Mouse (Mus musculus): ENCODE data around the gene Zbtb20. TPM values are rescaled to one million over a fixed set of nuclear protein-coding genes. Genes with fewer than 3 reads are reported as not detected.

The Zbtb20 gene
- polyA plus RNA-seq, 1 experiment from 2014 or later: 22.8 TPM

DNA sequence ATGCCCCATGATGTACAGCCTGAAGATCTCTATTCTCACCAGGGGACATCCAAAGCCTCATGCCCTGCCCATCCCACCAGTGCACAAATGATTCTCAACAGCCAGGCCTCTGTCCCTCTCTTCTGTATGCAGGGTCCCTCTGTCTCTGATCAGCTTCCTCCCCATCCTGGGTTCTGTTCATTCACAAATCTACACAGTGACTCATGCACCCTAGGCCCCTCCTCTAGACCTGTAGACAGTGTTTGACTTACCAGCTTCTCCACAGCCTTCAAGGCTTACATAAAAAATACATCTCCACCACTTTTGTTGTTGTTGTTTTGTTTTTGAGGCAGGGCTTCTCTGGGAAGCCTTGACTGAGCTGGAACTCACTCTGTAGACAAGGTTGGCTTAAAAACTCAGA is 789.2 kb downstream of the Zbtb20 start:
- no peak overlapping the region for H3K27ac ChIP-seq
- 0 out of 2 replicates have a peak, but pooled peaks cover 3% of the 10 kb centered on the region for H3K27me3 ChIP-seq
- H3K4me2 ChIP-seq (replicated peaks): no peak overlapping the region
- no peaks in the 10 kb centered on the region for H3K9me3 ChIP-seq
- H3K4me1 ChIP-seq: no peaks in the 10 kb centered on the region; the same call in 1 of the 2 replicates
- H3K4me3 ChIP-seq: no peak overlapping the region
- ATAC-seq (ENCODE audit: low FRiP score, low read depth): no peak
- H3K36me3 ChIP-seq: no peaks in the 10 kb centered on the region
- no peak overlapping the region for H3K9ac ChIP-seq

DNA sequence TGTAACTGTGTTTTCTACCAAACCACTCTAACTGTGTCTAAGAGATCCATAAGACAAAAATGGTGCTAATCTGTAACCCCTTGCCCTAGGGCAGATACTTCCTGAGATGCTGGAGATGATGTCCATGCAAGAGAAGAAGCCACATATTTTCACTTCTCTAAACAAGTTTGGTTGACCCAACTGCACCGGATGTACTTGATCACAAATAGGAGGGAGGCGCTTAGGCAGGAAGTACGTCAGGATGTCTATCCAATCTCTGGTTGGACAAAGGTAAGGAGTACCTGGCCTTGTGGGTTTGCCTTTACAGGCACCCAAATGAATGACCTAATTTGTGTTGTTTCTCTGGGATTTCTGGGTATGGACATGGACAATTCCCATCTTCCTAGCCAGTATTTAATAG is 792.6 kb downstream of the Zbtb20 start:
- Histone ChIP-seq H3K27me3 (peaks cover 13% of the 10 kb centered on the region), H3K9me3 (no peaks in the 10 kb centered on the region), H3K4me2 (replicated peaks) (no peak overlapping the region), H3K27ac (no peak overlapping the region), H3K4me1 (no peaks in the 10 kb centered on the region; the same call in 1 of the 2 replicates), H3K36me3 (no peaks in the 10 kb centered on the region), H3K4me3 (no peak overlapping the region), H3K9ac (no peak overlapping the region)
- 91% methylated on average over 3 of the region's 3 CpGs for WGBS
- ATAC-seq (ENCODE audit: low FRiP score, low read depth): no peak

DNA sequence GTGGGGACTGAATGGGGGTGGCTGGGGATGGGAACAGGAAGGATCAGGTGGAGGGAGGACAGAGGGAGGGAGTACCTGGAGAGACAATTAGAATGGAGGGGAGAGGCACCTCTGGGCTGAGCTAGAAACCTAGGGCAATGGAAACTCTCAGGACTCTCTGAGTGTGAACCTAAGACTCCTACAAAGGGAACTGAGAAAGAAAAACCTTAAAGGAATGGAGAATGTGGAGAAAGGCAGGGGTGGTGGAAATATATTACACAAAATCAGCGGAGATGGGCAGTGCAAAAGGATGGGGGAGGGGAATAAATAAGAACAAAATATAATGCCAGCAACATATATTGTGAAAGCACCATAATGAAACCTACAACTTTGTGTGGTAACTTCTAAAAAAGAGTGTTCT is 796.3 kb downstream of the Zbtb20 start:
- H3K4me3 ChIP-seq: no peak overlapping the region
- peaks cover 9% of the 10 kb centered on the region for H3K27me3 ChIP-seq
- no peaks in the 10 kb centered on the region for H3K4me1 ChIP-seq
- no peak overlapping the region for H3K4me2 ChIP-seq (replicated peaks)
- no peaks in the 10 kb centered on the region for H3K36me3 ChIP-seq
- no peaks in the 10 kb centered on the region for H3K9me3 ChIP-seq
- 92% methylated on average over 1 of the region's 1 CpGs for WGBS
- no peak overlapping the region for H3K27ac ChIP-seq
- no peak for ATAC-seq (ENCODE audit: low FRiP score, low read depth)
- no peak overlapping the region for H3K9ac ChIP-seq

DNA sequence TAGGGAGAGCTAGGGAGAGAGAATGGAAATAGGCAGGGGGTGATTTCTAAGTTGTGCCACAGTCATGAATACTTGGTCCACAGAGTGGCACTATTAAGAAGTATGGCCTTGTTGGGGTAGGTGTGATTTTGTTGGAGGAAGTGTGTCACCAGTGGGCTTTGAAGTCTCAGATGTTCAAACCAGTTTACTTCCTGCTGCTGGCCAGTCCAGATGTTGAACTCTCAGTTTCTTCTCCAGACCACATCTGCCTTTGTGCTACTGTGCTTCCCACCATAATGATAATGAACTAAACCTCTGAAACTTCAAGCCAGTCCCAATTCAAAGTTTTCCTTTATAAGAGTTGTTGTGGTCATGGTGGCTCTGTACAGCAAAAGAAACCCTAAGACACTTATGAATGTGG is 797.0 kb downstream of the Zbtb20 start:
- Histone ChIP-seq H3K9me3 (no peaks in the 10 kb centered on the region), H3K36me3 (no peaks in the 10 kb centered on the region), H3K4me3 (no peak overlapping the region), H3K4me2 (replicated peaks) (no peak overlapping the region), H3K9ac (no peak overlapping the region), H3K27me3 (peaks cover 9% of the 10 kb centered on the region), H3K4me1 (no peaks in the 10 kb centered on the region), H3K27ac (no peak overlapping the region)
- no peak for ATAC-seq (ENCODE audit: low FRiP score, low read depth)

DNA sequence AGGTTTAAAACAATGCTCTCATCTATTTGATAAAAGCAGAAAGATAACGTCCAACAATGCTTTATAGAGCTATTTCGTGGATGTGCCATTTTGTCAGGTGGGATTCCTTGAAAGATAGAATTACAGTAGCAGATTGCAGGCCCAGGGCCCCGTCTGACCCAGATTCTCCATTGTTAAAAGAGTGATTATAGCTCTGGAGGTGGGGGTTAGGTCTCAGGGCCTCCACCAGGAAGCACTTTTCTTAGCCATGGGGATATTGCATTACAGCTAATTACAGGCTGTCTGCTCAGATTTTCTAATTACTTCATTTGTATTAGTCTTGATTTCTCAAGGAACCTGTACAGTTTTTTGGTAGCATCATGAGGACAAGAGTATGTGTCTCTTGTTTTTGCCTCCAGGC is 798.7 kb downstream of the Zbtb20 start:
- Histone ChIP-seq H3K4me2 (replicated peaks) (no peak overlapping the region), H3K9ac (no peak overlapping the region), H3K36me3 (no peaks in the 10 kb centered on the region), H3K4me1 (no peaks in the 10 kb centered on the region), H3K4me3 (no peak overlapping the region), H3K27ac (no peak overlapping the region), H3K27me3 (peaks cover 9% of the 10 kb centered on the region), H3K9me3 (no peaks in the 10 kb centered on the region)
- no peak for ATAC-seq (ENCODE audit: low FRiP score, low read depth)
- 74% methylated on average over 3 of the region's 3 CpGs for WGBS

DNA sequence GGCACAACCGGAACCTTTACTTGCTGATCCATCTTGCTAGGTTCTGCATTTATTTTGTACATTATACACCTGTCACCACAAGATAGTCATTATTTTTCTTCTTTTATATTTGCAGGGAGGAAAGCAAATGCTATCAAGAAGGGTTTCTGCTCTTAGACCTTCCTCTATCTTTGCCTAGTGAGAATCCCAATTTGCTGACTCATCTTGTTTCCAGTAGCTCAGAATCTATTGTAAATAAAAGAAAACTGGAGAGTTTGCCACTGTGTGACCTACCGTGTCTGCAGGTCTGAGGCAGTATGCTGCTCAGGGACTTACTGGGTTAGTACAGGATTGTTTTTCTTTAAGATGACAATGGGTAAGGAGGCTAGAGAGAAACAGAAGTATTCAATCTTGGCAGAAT is 812.3 kb downstream of the Zbtb20 start:
- no peaks in the 10 kb centered on the region for H3K36me3 ChIP-seq
- WGBS: 83% methylated on average over 2 of the region's 2 CpGs
- no peaks in the 10 kb centered on the region for H3K4me1 ChIP-seq
- ATAC-seq (ENCODE audit: low FRiP score, low read depth): no peak
- H3K9ac ChIP-seq: no peak overlapping the region
- no peak overlapping the region for H3K27ac ChIP-seq
- no peak overlapping the region for H3K4me2 ChIP-seq (replicated peaks)
- H3K4me3 ChIP-seq: no peak overlapping the region
- H3K9me3 ChIP-seq: no peaks in the 10 kb centered on the region
- H3K27me3 ChIP-seq: no peaks in the 10 kb centered on the region

DNA sequence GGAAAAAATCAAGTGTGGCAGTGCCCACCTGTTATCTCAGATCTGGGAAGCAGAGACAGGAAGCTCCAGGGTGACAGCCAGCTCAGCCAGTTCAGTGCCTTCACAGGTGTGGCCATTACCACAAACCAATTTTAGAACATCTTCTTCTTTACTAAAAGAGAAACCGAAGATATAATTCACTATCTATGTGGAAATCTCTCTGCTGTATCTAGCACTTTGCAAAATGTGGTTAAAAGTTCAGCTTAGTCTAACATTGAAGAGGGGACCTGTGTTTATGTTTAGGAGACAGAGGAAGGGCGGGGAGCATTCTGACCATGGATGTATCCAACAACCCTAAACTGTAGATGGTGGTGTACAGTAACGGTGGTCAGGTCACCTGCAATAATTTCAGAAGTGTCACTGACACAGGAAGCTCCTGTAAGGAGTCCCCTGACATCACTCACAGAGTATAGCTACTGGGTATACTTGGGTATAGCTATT is 814.6 kb downstream of the Zbtb20 start:
- no peak overlapping the region for H3K9ac ChIP-seq
- WGBS: 89% methylated on average over 3 of the region's 3 CpGs
- H3K4me1 ChIP-seq: no peaks in the 10 kb centered on the region
- ATAC-seq (ENCODE audit: low FRiP score, low read depth): no peak
- H3K4me3 ChIP-seq: no peak overlapping the region
- H3K36me3 ChIP-seq: no peaks in the 10 kb centered on the region
- H3K27me3 ChIP-seq: no peaks in the 10 kb centered on the region
- H3K4me2 ChIP-seq (replicated peaks): no peak overlapping the region
- no peak overlapping the region for H3K27ac ChIP-seq
- no peaks in the 10 kb centered on the region for H3K9me3 ChIP-seq

DNA sequence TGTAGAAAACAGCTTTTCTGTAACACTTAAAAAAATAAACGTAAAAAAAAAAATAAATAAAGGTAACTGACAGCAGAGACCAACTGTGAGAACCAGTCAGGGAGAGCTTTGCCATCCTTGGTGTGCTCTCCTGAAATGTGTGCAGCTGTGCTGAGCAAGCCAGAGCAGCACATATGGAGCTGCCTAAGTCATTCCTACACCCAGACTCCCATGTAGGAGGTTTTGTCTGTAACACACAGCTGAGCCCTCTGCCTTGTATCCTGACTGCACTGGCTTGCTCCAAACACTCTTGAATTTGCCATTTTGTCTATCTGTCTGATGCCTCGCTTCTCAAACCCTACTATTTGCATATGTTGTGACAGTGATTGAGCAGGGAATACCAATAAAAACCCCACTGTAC is 815.2 kb downstream of the Zbtb20 start:
- Histone ChIP-seq H3K27ac (no peak overlapping the region), H3K4me2 (replicated peaks) (no peak overlapping the region), H3K27me3 (no peaks in the 10 kb centered on the region), H3K9ac (no peak overlapping the region), H3K4me1 (no peaks in the 10 kb centered on the region), H3K36me3 (no peaks in the 10 kb centered on the region), H3K4me3 (no peak overlapping the region), H3K9me3 (no peaks in the 10 kb centered on the region)
- no peak for ATAC-seq (ENCODE audit: low FRiP score, low read depth)
- 84% methylated on average over 2 of the region's 2 CpGs for WGBS

DNA sequence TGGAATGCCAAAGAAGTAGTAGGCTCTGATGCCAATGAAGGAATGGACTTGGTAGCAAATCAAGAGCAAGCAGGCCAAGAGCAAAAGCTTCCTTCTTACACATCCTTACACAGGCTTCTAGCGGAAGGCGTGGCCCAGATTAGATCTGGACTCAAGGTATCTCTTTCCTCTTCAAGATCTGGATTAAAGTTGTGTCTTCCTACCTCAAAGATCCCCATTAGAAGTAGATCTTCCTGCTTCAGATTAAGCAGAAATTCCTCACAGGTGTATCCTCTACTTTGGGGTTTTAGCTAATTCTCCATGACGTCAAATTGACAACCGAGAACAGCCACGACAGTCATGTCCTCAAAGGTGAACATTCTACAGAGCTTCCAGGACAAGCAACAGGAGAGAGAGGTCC is 816.1 kb downstream of the Zbtb20 start:
- Histone ChIP-seq H3K9me3 (no peaks in the 10 kb centered on the region), H3K4me2 (replicated peaks) (no peak overlapping the region), H3K9ac (no peak overlapping the region), H3K4me1 (no peaks in the 10 kb centered on the region), H3K4me3 (no peak overlapping the region), H3K27me3 (no peaks in the 10 kb centered on the region), H3K36me3 (no peaks in the 10 kb centered on the region), H3K27ac (no peak overlapping the region)
- no peak for ATAC-seq (ENCODE audit: low FRiP score, low read depth)
- WGBS: 92% methylated on average over 5 of the region's 5 CpGs

MicroRNAs encoded within 50 kb of the gene (microRNA counts, 519-probe panel; counts per million panel counts)
- microRNA mmu-miR-568: not detected

Small RNA genes within 50 kb of the gene (microRNA-seq; reads per million reads assigned to microRNA genes)
- not detected for gene Mir568

Data from limb, embryonic 13.5 days (tissue).